Mouse (Mus musculus): ENCODE measurements at regions not wholly inside any gene's neighbourhood (a gene's known extent, or its start where the extent isn't known, plus 50 kb on each side); places are given as distances from the start of the nearest gene placed in this dataset.

GRCm38 (mm10) chr4:26402213-26402612 lies 55.5 kb upstream of the Manea start:
- H3K27me3 ChIP-seq (ENCODE audit: control insufficient read depth in 1 of 2, insufficient read depth in 2 of 2, low read length in 2 of 2), result no peaks in the 10 kb centered on the region
- H3K36me3 ChIP-seq (ENCODE audit: control insufficient read depth in 1 of 2, insufficient read depth in 2 of 2, low read length in 2 of 2), result no peaks in the 10 kb centered on the region
- H3K9ac ChIP-seq (ENCODE audit: control insufficient read depth, low read depth, low read length, poor library complexity, severe bottlenecking), result no peak overlapping the region
- H3K79me2 ChIP-seq (ENCODE audit: control insufficient read depth, insufficient read depth, low read length, poor library complexity), result no peaks in the 10 kb centered on the region
- H3K27ac ChIP-seq (ENCODE audit: control insufficient read depth, low read depth, low read length), result no peak overlapping the region
- no peak overlapping the region for H3K4me3 ChIP-seq (ENCODE audit: control insufficient read depth in 1 of 2, insufficient read depth in 1 of 2, low read depth in 2 of 2, low read length in 2 of 2)
- no peaks in the 10 kb centered on the region for H3K4me1 ChIP-seq (ENCODE audit: control insufficient read depth in 1 of 2, insufficient read depth in 2 of 2, low read length in 2 of 2)
- no peak for DNase-seq (ENCODE audit: low read depth, low spot score)
- H3K9me3 ChIP-seq (replicated peaks; ENCODE audit: insufficient read depth, low read length), result no peaks in the 10 kb centered on the region
- no peak for TF ChIP-seq CTCF (IDR thresholded peaks at IDR 0.05 in 2 of 3, conservative IDR thresholded peaks at IDR 0.05 in 1 of 3; ENCODE audit: control insufficient read depth in 1 of 3, insufficient read depth in 1 of 3, low read depth in 2 of 3, low read length in 3 of 3, poor library complexity in 1 of 3, severe bottlenecking in 1 of 3)
- TF ChIP-seq USF2 (IDR thresholded peaks at IDR 0.05; ENCODE audit: borderline replicate concordance in 1 of 2, insufficient read depth in 1 of 2, low read depth in 1 of 2, low read length in 2 of 2), result no peak
- TF ChIP-seq TBP (IDR thresholded peaks at IDR 0.05; ENCODE audit: low read depth, low read length), result no peak
- no peak for TF ChIP-seq KAT2A (conservative IDR thresholded peaks at IDR 0.05; ENCODE audit: low read depth, low read length)
- TF ChIP-seq NELFE (IDR thresholded peaks at IDR 0.05; ENCODE audit: low read depth, low read length), result no peak
- TF ChIP-seq ZMIZ1 (IDR thresholded peaks at IDR 0.05; ENCODE audit: low read depth, low read length), result no peak
- TF ChIP-seq POLR2AphosphoS5 (IDR thresholded peaks at IDR 0.05; ENCODE audit: borderline replicate concordance, low read depth, low read length), result no peak
- no peak for TF ChIP-seq MAZ (IDR thresholded peaks at IDR 0.05; ENCODE audit: low read depth, low read length)
- no peak for TF ChIP-seq UBTF (IDR thresholded peaks at IDR 0.05; ENCODE audit: borderline replicate concordance, insufficient read depth, low read depth, low read length)
- no peak for TF ChIP-seq SIN3A (IDR thresholded peaks at IDR 0.05; ENCODE audit: low read length)
- TF ChIP-seq CHD2 (IDR thresholded peaks at IDR 0.05; ENCODE audit: low read length), result no peak
- no peak for TF ChIP-seq RCOR1 (IDR thresholded peaks at IDR 0.05; ENCODE audit: low read depth, low read length)
- TF ChIP-seq POLR2AphosphoS2 (IDR thresholded peaks at IDR 0.05; ENCODE audit: low read length), result no peak
- TF ChIP-seq MXI1 (IDR thresholded peaks at IDR 0.05; ENCODE audit: low read depth, low read length), result no peak
